Mouse (Mus musculus) hindbrain, embryonic 16.5 days (tissue): ENCODE measurements around the gene C1rb. TPM values are rescaled to one million over a fixed set of nuclear protein-coding genes. Genes with fewer than 3 reads are reported as not detected.

Experiments used
- polyA plus RNA-seq: library from polyadenylated mRNA; unstranded; fragments of >200 nt; fragmentation: Nextera tagmentation; extraction: Ambion mirVana; gene quantifications from 2 replicates; pipeline ENCODE4 v1.2.1, GENCODE M21; 2015

Gene C1rb
- polyA plus RNA-seq, 1 experiment from 2014 or later: 0.09 TPM

Other genes with a start within 250 kb of the C1rb start
- gene Pex5, start 155.2 kb upstream of the C1rb start, polyA plus RNA-seq: 64.4 and 67.0 TPM in 2 replicates
- gene Clstn3, start 105.5 kb upstream of the C1rb start, polyA plus RNA-seq: 174 and 180 TPM in 2 replicates
- 0.26 and 0.39 TPM in 2 replicates for gene C1rl, start 77.2 kb upstream of the C1rb start, polyA plus RNA-seq
- 0.23 and 0.70 TPM in 2 replicates for gene C1ra, start 57.9 kb upstream of the C1rb start, polyA plus RNA-seq
- gene C1s1, start 27.9 kb upstream of the C1rb start, polyA plus RNA-seq: 0.49 and 1.3 TPM in 2 replicates
- gene C1s2, start 65.8 kb downstream of the C1rb start, polyA plus RNA-seq: 0.10 TPM in 1 of 2 replicates, not detected in the other
- gene Lpcat3, start 92.7 kb downstream of the C1rb start, polyA plus RNA-seq: 51.1 and 53.7 TPM in 2 replicates
- 104 and 108 TPM in 2 replicates for gene Emg1, start 141.9 kb downstream of the C1rb start, polyA plus RNA-seq
- gene Phb2, start 142.0 kb downstream of the C1rb start, polyA plus RNA-seq: 249 and 250 TPM in 2 replicates
- 4.8 and 4.9 TPM in 2 replicates for gene Ptpn6, start 168.4 kb downstream of the C1rb start, polyA plus RNA-seq
- 587 and 645 TPM in 2 replicates for gene Grcc10, start 171.1 kb downstream of the C1rb start, polyA plus RNA-seq
- gene Gm45234, start 185.7 kb downstream of the C1rb start, polyA plus RNA-seq: not detected in 2 replicates
- gene Atn1, start 186.2 kb downstream of the C1rb start, polyA plus RNA-seq: 24.7 and 28.5 TPM in 2 replicates
- gene Eno2, start 199.4 kb downstream of the C1rb start, polyA plus RNA-seq: 192 and 210 TPM in 2 replicates
- gene Lrrc23, start 209.4 kb downstream of the C1rb start, polyA plus RNA-seq: 4.0 and 5.3 TPM in 2 replicates
- gene Spsb2, start 238.4 kb downstream of the C1rb start, polyA plus RNA-seq: 9.2 and 10.3 TPM in 2 replicates
- 544 and 601 TPM in 2 replicates for gene Tpi1, start 244.0 kb downstream of the C1rb start, polyA plus RNA-seq